Mouse (Mus musculus) lung, adult 2 months (tissue): ENCODE data around the gene Lamp1. TPM values are rescaled to one million over a fixed set of nuclear protein-coding genes. Genes with fewer than 3 reads are reported as not detected.

Experiments
- DNase-seq: peaks from one replicate; pipeline ENCODE4 v3.0.0; 2022
- H3K4me1 ChIP-seq: fragments of 200-500 bp; 2 replicates; pipeline ENCODE4 v1.6.1; 2011; ENCODE audit warnings: low read length; ENCODE audit not compliant: control insufficient read depth, insufficient read depth
- H3K4me3 ChIP-seq: fragments of 200-500 bp; replicated peaks from 2 replicates; pipeline ENCODE3; 2011; ENCODE audit warnings: low read depth, mild to moderate bottlenecking, control low read depth, low read length; ENCODE audit errors: extremely low read depth
- CTCF ChIP-seq: fragments of 200-500 bp; IDR thresholded peaks from 2 replicates; pipeline ENCODE4 v1.5.1; 2011; ENCODE audit warnings: mild to moderate bottlenecking, low read length, control low read depth; ENCODE audit not compliant: insufficient read depth
- POLR2A ChIP-seq: fragments of 200-500 bp; IDR thresholded peaks from 2 replicates; pipeline ENCODE4 v1.6.1; 2011; ENCODE audit warnings: low read depth, mild to moderate bottlenecking, control low read depth, low read length, borderline replicate concordance; ENCODE audit errors: extremely low read depth
- WGBS: fragments of 180-500 bp; shearing (Covaris S2); methylation state at CpG from one replicate; pipeline ENCODE4 v1.1.7; 2018; 5-methylcytosine and 5-hydroxymethylcytosine counted together
- polyA plus RNA-seq: library from polyadenylated mRNA; depleted of rRNA; stranded (reverse); fragments of >200 nt; gene quantifications from 2 replicates; pipeline ENCODE4 v1.2.3, GENCODE M21; 2012

Lamp1 gene
- polyA plus RNA-seq, 1 experiment, result 729 TPM

GRCm38 (mm10) chr8:13139641-13140182 lies 19.2 kb upstream of the Lamp1 start:
- H3K4me3 ChIP-seq, result no peak overlapping the region
- 89% methylated on average over 6 of the region's 6 CpGs for WGBS
- DNase-seq, result no peak

GRCm38 (mm10) chr8:13141681-13142080 lies 17.3 kb upstream of the Lamp1 start:
- TF ChIP-seq POLR2A (no peak), CTCF (no peak)
- H3K4me1 ChIP-seq, result no peaks in the 10 kb centered on the region
- 92% methylated on average over 5 of the region's 5 CpGs for WGBS
- DNase-seq, result no peak
- H3K4me3 ChIP-seq, result no peak overlapping the region

More at GRCm38 (mm10) chr8:13139641-13140182, 19.2 kb upstream of the Lamp1 start:
- no peaks in the 10 kb centered on the region for H3K4me1 ChIP-seq
- TF ChIP-seq CTCF (no peak), POLR2A (no peak)

GRCm38 (mm10) chr8:13148476-13148875 lies 10.5 kb upstream of the Lamp1 start:
- 66% methylated on average over 2 of the region's 2 CpGs for WGBS
- no peak for DNase-seq
- H3K4me3 ChIP-seq, result no peak overlapping the region
- no peak for TF ChIP-seq POLR2A
- H3K4me1 ChIP-seq, result no peaks in the 10 kb centered on the region

GRCm38 (mm10) chr8:13149287-13149686 lies 9.7 kb upstream of the Lamp1 start:
- 0 out of 2 replicates have a peak, but pooled peaks have one; percentile 3 for TF ChIP-seq CTCF
- TF ChIP-seq POLR2A, result no peak
- Histone ChIP-seq H3K4me1 (no peaks in the 10 kb centered on the region), H3K4me3 (no peak overlapping the region)
- WGBS, result 98% methylated on average over 2 of the region's 2 CpGs
- no peak for DNase-seq

GRCm38 (mm10) chr8:13149866-13150265 lies 9.1 kb upstream of the Lamp1 start:
- TF ChIP-seq CTCF (no peak), POLR2A (no peak)
- no peak for DNase-seq
- no peak overlapping the region for H3K4me3 ChIP-seq
- WGBS, result 70% methylated on average over 5 of the region's 5 CpGs
- H3K4me1 ChIP-seq, result no peaks in the 10 kb centered on the region

GRCm38 (mm10) chr8:13150929-13151328 lies 8.0 kb upstream of the Lamp1 start:
- TF ChIP-seq POLR2A (no peak), CTCF (no peak)
- no peak for DNase-seq
- Histone ChIP-seq H3K4me1 (no peaks in the 10 kb centered on the region), H3K4me3 (no peak overlapping the region)
- whole genome bisulfite sequencing, result 88% methylated on average over 2 of the region's 2 CpGs

GRCm38 (mm10) chr8:13154099-13154498 lies 4.9 kb upstream of the Lamp1 start:
- no peaks in the 10 kb centered on the region for H3K4me1 ChIP-seq
- H3K4me3 ChIP-seq, result no peak overlapping the region
- no peak for TF ChIP-seq POLR2A
- TF ChIP-seq CTCF, result no peak
- 76% methylated on average over 9 of the region's 9 CpGs for WGBS
- no peak for DNase-seq

- Histone ChIP-seq H3K4me3 (no peak overlapping the region), H3K4me1 (peaks cover 1% of the 10 kb centered on the region)
- WGBS, result 66% methylated on average over 9 of the region's 9 CpGs
- TF ChIP-seq CTCF (no peak), POLR2A (no peak)
- no peak for DNase-seq
These were observed 3.6 kb upstream of the Lamp1 start for GRCm38 (mm10) chr8:13155358-13155757.

- no peak overlapping the region for H3K4me3 ChIP-seq
- WGBS, result 71% methylated on average over 12 of the region's 12 CpGs
- TF ChIP-seq CTCF (no peak), POLR2A (no peak)
- DNase-seq, result no peak
- H3K4me1 ChIP-seq, result peaks cover 5% of the 10 kb centered on the region
These were observed 2.4 kb upstream of the Lamp1 start for GRCm38 (mm10) chr8:13156327-13157097.

GRCm38 (mm10) chr8:13159377-13159881 lies 468 bp downstream of the Lamp1 start:
- peak overlapping the region; percentile 92 for H3K4me3 ChIP-seq
- peaks cover 17% of the 10 kb centered on the region for H3K4me1 ChIP-seq
- no peak for TF ChIP-seq POLR2A
- TF ChIP-seq CTCF, result no peak
- DNase-seq, result no peak
- WGBS, result under 1% methylated on average over 49 of the region's 49 CpGs
